Mouse (Mus musculus) MEL (cell line): ENCODE measurements around the gene Smyd1. TPM values are rescaled to one million over a fixed set of nuclear protein-coding genes. Genes with fewer than 3 reads are reported as not detected.

Source experiments
- DNase-seq: peaks from one replicate; pipeline ENCODE4 v3.0.0; 2011; ENCODE audit warnings: low read depth, low spot score
- H3K27ac ChIP-seq: 2 replicates; pipeline ENCODE4 v1.5.1; 2012; ENCODE audit warnings: low read depth, mild to moderate bottlenecking, control low read depth, low read length, moderate library complexity; ENCODE audit not compliant: control insufficient read depth
- H3K27me3 ChIP-seq, 2 experiments: fragments of 150-350 bp in 1 of 2; sonication (generic) in 1 of 2; 2 replicates each; pipeline ENCODE4 v1.6.1; 2012; ENCODE audit warnings: low read length in 2 of 2, mild to moderate bottlenecking in 2 of 2, improper control_type of control experiment in 1 of 2, moderate library complexity in 1 of 2; ENCODE audit not compliant: insufficient read depth in 2 of 2, control insufficient read depth in 1 of 2
- H3K36me3 ChIP-seq, 2 experiments: 2 replicates each; pipeline ENCODE4 v1.6.1; 2012 to 2014; ENCODE audit warnings: low read length in 2 of 2, improper control_type of control experiment in 1 of 2, inconsistent platforms in 1 of 2, mild to moderate bottlenecking in 1 of 2; ENCODE audit not compliant: insufficient read depth in 2 of 2, control insufficient read depth in 1 of 2
- H3K4me1 ChIP-seq, 2 experiments: fragments of 150-350 bp in 1 of 2; sonication (generic) in 1 of 2; 2 replicates each; pipeline ENCODE4 v1.6.1; 2012; ENCODE audit warnings: low read length in 2 of 2, improper control_type of control experiment in 1 of 2, mild to moderate bottlenecking in 1 of 2; ENCODE audit not compliant: insufficient read depth in 2 of 2, control insufficient read depth in 1 of 2
- H3K4me3 ChIP-seq, 2 experiments: fragments of 150-350 bp in 1 of 2; sonication (generic) in 1 of 2; 2 replicates each; pipeline ENCODE4 v1.5.1; 2012; ENCODE audit warnings: low read depth in 2 of 2, low read length in 2 of 2, mild to moderate bottlenecking in 2 of 2, moderate library complexity in 2 of 2, control low read depth in 1 of 2, improper control_type of control experiment in 1 of 2; ENCODE audit not compliant: control insufficient read depth in 1 of 2, insufficient read depth in 1 of 2
- H3K79me2 ChIP-seq: 2 replicates; pipeline ENCODE4 v1.6.1; 2012; ENCODE audit warnings: mild to moderate bottlenecking, low read length, moderate library complexity; ENCODE audit not compliant: control insufficient read depth, poor library complexity, insufficient read depth
- H3K9ac ChIP-seq: 2 replicates; pipeline ENCODE4 v1.6.1; 2012; ENCODE audit warnings: low read depth, mild to moderate bottlenecking, control low read depth, low read length, moderate library complexity; ENCODE audit not compliant: control insufficient read depth, poor library complexity, severe bottlenecking
- H3K9me3 ChIP-seq: fragments of 150-350 bp; sonication (generic); replicated peaks from 2 replicates; pipeline ENCODE4 v1.6.1; 2012; ENCODE audit warnings: mild to moderate bottlenecking, low read length, improper control_type of control experiment, moderate library complexity; ENCODE audit not compliant: insufficient read depth
- BHLHE40 ChIP-seq: IDR thresholded peaks from 2 replicates; pipeline ENCODE4 v1.6.1; 2012; ENCODE audit warnings: low read depth, mild to moderate bottlenecking, inconsistent platforms, low read length, improper control_type of control experiment, borderline replicate concordance
- CHD1 ChIP-seq: IDR thresholded peaks from 2 replicates; pipeline ENCODE4 v1.6.1; 2012; ENCODE audit warnings: low read depth, mild to moderate bottlenecking, inconsistent platforms, low read length, improper control_type of control experiment
- GATA1 ChIP-seq: IDR thresholded peaks from 2 replicates; pipeline ENCODE4 v1.6.1; 2011; ENCODE audit warnings: low read depth, low read length, improper control_type of control experiment
- HCFC1 ChIP-seq: IDR thresholded peaks from 2 replicates; pipeline ENCODE4 v1.6.1; 2012; ENCODE audit warnings: low read depth, mild to moderate bottlenecking, inconsistent platforms, low read length, improper control_type of control experiment, moderate library complexity
- JUND ChIP-seq: IDR thresholded peaks from 2 replicates; pipeline ENCODE4 v1.6.1; 2011; ENCODE audit warnings: low read depth, mild to moderate bottlenecking, improper control_type of control experiment, low read length
- MAFK ChIP-seq: IDR thresholded peaks from 2 replicates; pipeline ENCODE4 v1.6.1; 2011; ENCODE audit warnings: low read depth, mild to moderate bottlenecking, low read length, improper control_type of control experiment, borderline replicate concordance
- MAX ChIP-seq: IDR thresholded peaks from 2 replicates; pipeline ENCODE4 v1.6.1; 2011; ENCODE audit warnings: low read length, improper control_type of control experiment
- MEF2A ChIP-seq: IDR thresholded peaks from 2 replicates; pipeline ENCODE4 v1.6.1; 2014; ENCODE audit warnings: low read depth, mild to moderate bottlenecking, inconsistent platforms, low read length, improper control_type of control experiment; ENCODE audit not compliant: poor library complexity, insufficient replicate concordance, severe bottlenecking; ENCODE audit errors: extremely low read depth
- MXI1 ChIP-seq: IDR thresholded peaks from 2 replicates; pipeline ENCODE4 v1.6.1; 2011; ENCODE audit warnings: mild to moderate bottlenecking, low read depth, low read length, improper control_type of control experiment
- NELFE ChIP-seq: IDR thresholded peaks from 2 replicates; pipeline ENCODE4 v1.6.1; 2011; ENCODE audit warnings: low read depth, low read length, improper control_type of control experiment
- NRF1 ChIP-seq: IDR thresholded peaks from 2 replicates; pipeline ENCODE4 v1.6.1; 2014; ENCODE audit warnings: low read depth, mild to moderate bottlenecking, inconsistent platforms, low read length, improper control_type of control experiment, moderate library complexity; ENCODE audit not compliant: poor library complexity, insufficient read depth, severe bottlenecking
- POLR2AphosphoS2 ChIP-seq: IDR thresholded peaks from 2 replicates; pipeline ENCODE4 v1.6.1; 2011; ENCODE audit warnings: low read length, improper control_type of control experiment
- RCOR1 ChIP-seq: IDR thresholded peaks from 2 replicates; pipeline ENCODE4 v1.6.1; 2012; ENCODE audit warnings: low read depth, mild to moderate bottlenecking, inconsistent platforms, low read length, improper control_type of control experiment
- TAL1 ChIP-seq: IDR thresholded peaks from 2 replicates; pipeline ENCODE4 v1.6.1; 2012; ENCODE audit warnings: mild to moderate bottlenecking, inconsistent platforms, low read length, moderate library complexity, mixed read lengths
- TBP ChIP-seq: IDR thresholded peaks from 2 replicates; pipeline ENCODE4 v1.8.0; 2011; ENCODE audit warnings: low read depth, low read length, improper control_type of control experiment
- TCF12 ChIP-seq: IDR thresholded peaks from 2 replicates; pipeline ENCODE4 v1.6.1; 2014; ENCODE audit warnings: low read depth, mild to moderate bottlenecking, inconsistent platforms, low read length, improper control_type of control experiment, moderate library complexity
- ZC3H11A ChIP-seq: IDR thresholded peaks from 2 replicates; pipeline ENCODE4 v1.6.1; 2012; ENCODE audit warnings: low read depth, mild to moderate bottlenecking, inconsistent platforms, low read length, improper control_type of control experiment
- ZKSCAN1 ChIP-seq: IDR thresholded peaks from 2 replicates; pipeline ENCODE4 v1.6.1; 2012; ENCODE audit warnings: low read depth, mild to moderate bottlenecking, inconsistent platforms, low read length, improper control_type of control experiment, moderate library complexity
- ZNF384 ChIP-seq: IDR thresholded peaks from 2 replicates; pipeline ENCODE4 v1.6.1; 2012; ENCODE audit warnings: low read depth, mild to moderate bottlenecking, inconsistent platforms, low read length, improper control_type of control experiment
- polyA plus RNA-seq, 2 experiments: library from polyadenylated mRNA; stranded (reverse) in 1 of 2; unstranded in 1 of 2; fragments of >175 nt in 1 of 2; fragments of >200 nt in 1 of 2; gene quantifications; 2 replicates each; pipeline versions ENCODE4 v1.2.1 to v1.2.4; 2012; ENCODE audit warnings: low replicate concordance in 2 of 2, low read depth in 1 of 2; ENCODE audit not compliant: insufficient read length in 2 of 2, insufficient read depth in 1 of 2, missing spikeins in 1 of 2
- total RNA-seq: library from RNA; depleted of rRNA; stranded (reverse); fragments of 300-350 nt; gene quantifications from 2 replicates; pipeline ENCODE4 v1.2.3, GENCODE M21; 2012

The Smyd1 gene
- total and polyA plus RNA-seq, 3 experiments: 0.19 TPM; not detected in 2

DNA sequence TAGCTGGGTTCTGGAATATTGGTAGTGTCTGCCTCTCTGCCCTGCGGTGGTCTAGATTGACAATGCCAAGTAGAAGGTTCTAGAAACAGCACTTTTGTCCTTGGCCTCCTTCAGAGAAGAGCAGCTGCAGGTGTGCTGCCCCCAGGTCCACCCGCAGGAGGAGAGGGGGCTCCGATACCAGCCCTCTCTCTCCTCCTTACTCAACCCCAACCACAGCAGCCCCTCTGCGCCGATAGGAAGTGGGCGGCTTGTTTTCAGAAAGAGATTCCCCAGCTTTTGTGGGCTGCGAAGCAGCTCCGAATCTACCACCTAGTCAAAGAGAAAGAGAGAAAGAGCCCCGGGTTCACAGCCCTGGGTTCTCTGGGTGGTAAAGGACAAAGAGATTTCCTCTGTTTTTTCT, 19.1 kb upstream of the Smyd1 start:
- no peaks in the 10 kb centered on the region for H3K9me3 ChIP-seq
- H3K36me3 ChIP-seq: no peaks in the 10 kb centered on the region
- H3K27ac ChIP-seq: no peak overlapping the region
- no peak for DNase-seq
- TF ChIP-seq MAFK (no peak), MEF2A (no peak), NRF1 (no peak), CHD1 (no peak), GATA1 (no peak), MAX (no peak), TAL1 (no peak), HCFC1 (no peak), ZKSCAN1 (no peak), RCOR1 (no peak), NELFE (no peak), POLR2AphosphoS2 (no peak), ZC3H11A (no peak)
- H3K4me3 ChIP-seq: no peak overlapping the region
- H3K27me3 ChIP-seq: peaks cover 0 to 1% of the 10 kb centered on the region in 2 experiments; a peak in 1 of 4 replicates
- no peaks in the 10 kb centered on the region for H3K79me2 ChIP-seq
- no peak overlapping the region for H3K9ac ChIP-seq
- no peaks in the 10 kb centered on the region for H3K4me1 ChIP-seq

DNA sequence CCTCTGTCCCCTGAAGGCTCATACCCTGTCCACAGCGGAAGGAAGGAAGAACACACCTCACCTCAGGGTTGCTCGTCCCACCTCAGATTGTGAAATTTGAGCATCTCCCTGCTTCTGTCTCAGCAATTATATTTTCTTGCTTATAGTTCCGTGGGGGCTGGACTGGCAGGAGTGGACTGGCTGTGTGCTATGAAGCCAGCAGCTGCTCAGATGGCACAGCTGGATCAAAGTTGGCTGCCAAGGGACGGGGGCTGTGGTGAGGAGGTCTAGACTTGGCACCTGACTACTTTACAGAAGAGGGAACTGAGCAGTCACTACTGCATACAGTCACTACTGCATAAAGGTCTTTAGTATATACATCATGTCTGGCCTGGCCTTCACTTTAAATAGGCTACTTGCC, 17.3 kb upstream of the Smyd1 start:
- H3K4me1 ChIP-seq: no peaks in the 10 kb centered on the region
- no peak for DNase-seq
- H3K79me2 ChIP-seq: no peaks in the 10 kb centered on the region
- peaks cover 0 to 1% of the 10 kb centered on the region in 2 experiments; a peak in 1 of 4 replicates for H3K27me3 ChIP-seq
- H3K9ac ChIP-seq: no peak overlapping the region
- TF ChIP-seq TBP: no peak
- no peak for TF ChIP-seq JUND
- TF ChIP-seq TAL1: no peak
- TF ChIP-seq BHLHE40: no peak
- no peak for TF ChIP-seq MXI1
- TF ChIP-seq ZNF384: no peak
- TF ChIP-seq TCF12: no peak
- no peak overlapping the region for H3K27ac ChIP-seq
- H3K9me3 ChIP-seq: no peaks in the 10 kb centered on the region
- H3K36me3 ChIP-seq: no peaks in the 10 kb centered on the region
- no peak overlapping the region for H3K4me3 ChIP-seq
